Mouse (Mus musculus) bone marrow, adult 2 months (tissue): ENCODE results near the gene Inca1.
A peak's percentile ranks its signal among the peaks of the same experiment; 100 is the strongest.

Source experiments
- CTCF ChIP-seq: fragments of 200-500 bp; IDR thresholded peaks from 2 replicates; pipeline ENCODE4 v1.5.1; 2011; ENCODE audit warnings: low read length, control low read depth; ENCODE audit not compliant: control insufficient read depth, insufficient read depth
- POLR2A ChIP-seq: fragments of 200-500 bp; IDR thresholded peaks from 2 replicates; pipeline ENCODE4 v1.6.1; 2011; ENCODE audit warnings: low read depth, mild to moderate bottlenecking, control low read depth, low read length, borderline replicate concordance; ENCODE audit not compliant: control insufficient read depth

DNA sequence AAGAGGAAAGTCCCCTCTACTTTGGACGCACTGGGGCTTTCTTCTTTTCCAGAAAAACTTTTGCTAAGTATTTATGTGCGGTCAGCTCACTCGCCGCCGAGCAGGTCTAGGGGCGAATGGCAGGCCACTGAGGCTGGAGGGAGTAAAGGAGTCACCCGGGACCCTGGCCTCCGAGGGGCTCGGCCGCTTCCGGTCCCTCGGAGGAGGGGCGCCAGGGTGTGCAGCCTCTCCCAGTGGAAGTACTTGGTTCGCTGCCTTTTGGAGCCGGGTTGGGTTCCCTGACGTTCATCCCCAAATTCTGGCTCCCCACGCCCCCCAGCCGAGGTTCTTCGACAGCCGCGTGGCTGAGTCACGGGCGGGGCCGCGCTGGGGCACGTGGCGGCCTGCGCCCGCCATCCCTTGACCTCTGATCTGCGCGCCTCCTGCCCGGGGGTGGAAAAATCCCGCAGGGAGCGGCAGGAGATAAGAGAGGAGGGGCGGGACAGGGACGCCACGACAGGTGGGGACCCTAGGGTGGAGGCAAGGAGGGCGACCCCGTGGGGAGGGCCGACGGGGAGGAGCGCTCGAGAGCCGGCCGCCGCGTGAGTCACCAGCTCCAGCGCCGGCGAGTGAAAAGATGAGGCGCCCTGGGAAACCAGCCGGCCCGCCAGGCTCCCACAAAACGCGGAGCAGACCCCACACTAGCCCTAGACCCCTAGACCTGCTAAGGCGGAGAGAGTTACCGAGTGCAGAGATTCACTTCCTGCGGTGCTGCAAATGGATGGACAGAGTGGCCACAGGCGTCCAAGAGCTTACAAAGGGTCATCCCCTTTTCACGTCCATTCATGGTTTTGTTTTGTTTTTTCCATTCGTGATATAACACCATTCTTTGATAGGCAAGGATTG lies 44.1 kb downstream of the Inca1 start:
- no peak for TF ChIP-seq CTCF
- peak; percentile 18; the same call in 1 of the 2 replicates for TF ChIP-seq POLR2A
